Mouse (Mus musculus): ENCODE measurements at regions not wholly inside any gene's neighbourhood (a gene's known extent, or its start where the extent isn't known, plus 50 kb on each side); places are given as distances from the start of the nearest gene placed in this dataset.

DNA sequence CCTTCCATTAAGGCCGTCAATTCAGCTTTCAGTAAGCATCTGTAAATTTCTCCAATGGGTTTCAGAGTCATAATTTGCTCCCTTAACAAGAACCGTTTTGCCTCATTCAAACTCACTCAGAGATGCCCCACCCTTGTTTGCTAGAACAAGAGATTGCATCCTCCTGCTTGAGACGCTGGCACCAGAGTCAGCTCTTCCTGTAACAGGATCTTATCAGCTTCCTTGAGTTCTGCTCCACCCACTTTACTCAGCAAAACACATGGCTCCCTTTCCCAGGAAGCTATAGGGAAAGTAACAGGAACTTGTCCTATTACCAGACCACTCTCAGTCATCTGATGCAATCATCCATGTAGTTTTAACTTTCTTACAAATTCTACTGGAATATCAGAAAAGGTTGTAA lies 52.7 kb upstream of the Wscd1 start:
- Histone ChIP-seq H3K4me3 (ENCODE audit: low read depth, low read length) (no peak overlapping the region), H3K27me3 (ENCODE audit: control insufficient read depth, insufficient read depth, low read length) (no peaks in the 10 kb centered on the region), H3K36me3 (ENCODE audit: control insufficient read depth, insufficient read depth, low read length) (no peaks in the 10 kb centered on the region), H3K4me1 (ENCODE audit: control insufficient read depth, insufficient read depth, insufficient read length, low read length) (no peaks in the 10 kb centered on the region), H3K27ac (ENCODE audit: insufficient read depth, low read depth, low read length) (no peak overlapping the region)
- TF ChIP-seq CTCF (IDR thresholded peaks at IDR 0.05; ENCODE audit: extremely low read depth, insufficient read length, insufficient replicate concordance, low read depth, low read length) (no peak), POLR2A (IDR thresholded peaks at IDR 0.05; ENCODE audit: low read depth, low read length) (no peak)
- WGBS = 19% methylated on average over 3 of the region's 3 CpGs

DNA sequence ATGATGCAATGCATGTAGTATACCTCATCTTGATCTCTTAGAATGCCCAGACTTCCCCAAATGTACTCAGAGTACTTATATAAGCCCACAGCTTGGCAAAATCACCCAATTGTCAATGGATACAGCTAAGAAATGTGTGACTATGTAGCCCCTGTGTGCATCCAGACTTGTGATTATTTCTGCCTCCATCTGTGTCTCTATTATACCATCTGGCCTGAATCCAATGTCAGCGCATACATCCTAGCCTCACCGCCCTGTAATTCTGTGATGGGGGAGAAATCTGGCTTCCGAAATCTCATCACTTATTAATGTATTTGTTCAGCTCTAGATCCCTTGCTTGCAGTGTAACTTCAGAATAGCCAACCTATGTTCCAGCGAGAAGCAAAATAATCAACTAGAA lies 50.9 kb upstream of the Wscd1 start:
- Histone ChIP-seq H3K27ac (ENCODE audit: insufficient read depth, low read depth, low read length) (no peak overlapping the region), H3K36me3 (ENCODE audit: control insufficient read depth, insufficient read depth, low read length) (no peaks in the 10 kb centered on the region), H3K4me1 (ENCODE audit: control insufficient read depth, insufficient read depth, insufficient read length, low read length) (no peaks in the 10 kb centered on the region), H3K27me3 (ENCODE audit: control insufficient read depth, insufficient read depth, low read length) (no peaks in the 10 kb centered on the region), H3K4me3 (ENCODE audit: low read depth, low read length) (no peak overlapping the region)
- no peak for TF ChIP-seq CTCF (IDR thresholded peaks at IDR 0.05; ENCODE audit: extremely low read depth, insufficient read length, insufficient replicate concordance, low read depth, low read length)
- no peak for TF ChIP-seq POLR2A (IDR thresholded peaks at IDR 0.05; ENCODE audit: low read depth, low read length)
- WGBS = 90% methylated on average over 4 of the region's 4 CpGs
